Mouse (Mus musculus) cerebellum, adult 2 months (tissue): ENCODE measurements at regions not wholly inside any gene's neighbourhood (a gene's known extent, or its start where the extent isn't known, plus 50 kb on each side); places are given as distances from the start of the nearest gene placed in this dataset.

Experiments
- CTCF ChIP-seq: fragments of 200-500 bp; IDR thresholded peaks from 2 replicates; pipeline ENCODE4 v1.5.1; 2011; ENCODE audit warnings: low read depth, mild to moderate bottlenecking, control low read depth, low read length, moderate library complexity, borderline replicate concordance; ENCODE audit not compliant: insufficient read depth
- POLR2A ChIP-seq: fragments of 200-500 bp; IDR thresholded peaks from 2 replicates; pipeline ENCODE4 v1.6.1; 2011; ENCODE audit warnings: low read length, control low read depth, borderline replicate concordance; ENCODE audit not compliant: insufficient read depth

DNA sequence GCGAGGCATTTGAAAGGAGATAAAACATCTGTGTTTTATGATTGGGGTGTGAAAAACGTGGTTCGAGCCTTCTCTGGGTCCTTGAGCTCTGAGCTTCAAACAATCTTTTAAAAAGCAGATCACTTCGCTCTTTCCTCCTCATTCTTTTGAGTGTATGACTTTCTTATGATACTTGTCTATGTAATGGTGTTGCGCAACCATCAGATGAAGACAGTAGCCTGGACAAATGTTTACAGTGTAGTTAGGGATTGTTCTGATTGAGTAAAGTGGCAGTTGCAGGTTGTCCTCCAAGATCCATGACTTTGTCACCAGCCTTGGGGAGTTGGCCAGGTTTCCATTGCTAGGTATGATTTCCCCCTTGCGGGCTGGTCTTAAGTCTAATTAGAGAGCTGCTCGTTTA is 116.1 kb upstream of the Pfn2 start:
- TF ChIP-seq CTCF = no peak
- TF ChIP-seq POLR2A = no peak
